11 mouse cellular contexts compared by ENCODE assay signal in the genomic region with DNA sequence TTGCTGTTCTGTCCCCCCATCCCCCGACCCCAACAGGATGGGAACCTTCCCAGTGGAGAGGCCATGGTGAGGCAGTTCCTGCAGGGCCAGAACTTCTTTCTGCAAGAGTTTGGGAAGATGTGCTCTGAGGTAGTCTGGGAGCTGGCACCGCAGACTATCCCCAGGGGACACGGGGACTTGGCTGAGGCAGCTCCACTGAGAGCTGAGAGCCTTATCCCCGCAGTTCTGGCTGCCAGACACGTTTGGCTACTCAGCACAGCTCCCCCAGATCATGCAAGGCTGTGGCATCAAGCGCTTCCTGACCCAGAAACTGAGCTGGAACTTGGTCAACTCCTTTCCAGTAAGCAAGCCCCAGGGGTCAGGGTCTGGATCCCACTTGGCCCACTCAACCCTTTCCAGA.
"Had no signal": no experiment of that assay in that cellular context is flagged by ENCODE, and none has a peak within 500 bp of the region (broad histone marks: within the 10 kb centered on the region; RNA-seq: fewer than 3 reads in every experiment).

No protein-coding gene starts in this region.

- DNase-seq: gastrocnemius, postnatal 14 days; heart, postnatal 14 days; heart, postnatal 36 days; kidney, adult 18-20 months; kidney, adult 8-10 months; kidney, postnatal 14 days; kidney, postnatal 36 days; layer of hippocampus, adult 9-11 months; layer of hippocampus, postnatal 36 days; left cerebral cortex, postnatal 4 days; lung, adult 18-20 months had no signal
